27 mouse cellular contexts compared by ENCODE assay signal in genomic region chr7:45449974-45450373, GRCm38 (mm10). TPM values are rescaled to one million over a fixed set of nuclear protein-coding genes. Genes with fewer than 3 reads are reported as not detected.
DNase-seq lines count a peak whose midpoint lies in the region; ATAC-seq and TF ChIP-seq lines count a peak whose summit lies in the region.
"Had no signal": no experiment of that assay in that cellular context is flagged by ENCODE, and none has a peak within 500 bp of the region (broad histone marks: within the 10 kb centered on the region; RNA-seq: fewer than 3 reads in every experiment).

No protein-coding gene starts in this region.

- no peak overlapping the region for H3K4me3 ChIP-seq in heart, embryonic 12.5 days
- H3K4me3 ChIP-seq in midbrain, embryonic 11.5 days (ENCODE audit: low read depth, low read length) = no peak overlapping the region
- H3K4me3 ChIP-seq in midbrain, embryonic 15.5 days = no peak overlapping the region
- H3K4me3 ChIP-seq in ES-Bruce4 (ENCODE audit: low read depth, low read length) = no peak overlapping the region
- H3K4me3 ChIP-seq in ES-E14 (ENCODE audit: insufficient read depth in 1 of 2, low read depth in 1 of 2, low read length in 2 of 2, poor library complexity in 1 of 2, severe bottlenecking in 1 of 2) = no peak overlapping the region

- TF ChIP-seq CTCF in ES-Bruce4 (IDR thresholded peaks at IDR 0.05; ENCODE audit: low read depth, low read length) = no peak

- WGBS in heart, embryonic 12.5 days = 96% methylated on average over 1 of the region's 1 CpGs
- WGBS in midbrain, embryonic 11.5 days = 100% methylated on average over 1 of the region's 1 CpGs
- 88% methylated on average over 1 of the region's 1 CpGs for WGBS in midbrain, embryonic 15.5 days

- TF ChIP-seq EP300 in ES-Bruce4 (IDR thresholded peaks at IDR 0.05; ENCODE audit: insufficient read depth, low read depth, low read length) = no peak

- no peak for TF ChIP-seq POLR2A in ES-Bruce4 (IDR thresholded peaks at IDR 0.05; ENCODE audit: insufficient read depth, low read length)

- no peak overlapping the region for H3K9ac ChIP-seq in heart, embryonic 12.5 days
- H3K9ac ChIP-seq in midbrain, embryonic 11.5 days (ENCODE audit: low read length) = no peak overlapping the region
- H3K9ac ChIP-seq in midbrain, embryonic 15.5 days = no peak overlapping the region
- 0 out of 2 replicates have a peak overlapping the region, but pooled peaks have one; percentile 9 for H3K9ac ChIP-seq in ES-Bruce4 (ENCODE audit: low read depth, poor library complexity, severe bottlenecking)
- H3K9ac ChIP-seq in ES-E14 (ENCODE audit: insufficient read depth, low read depth, low read length, poor library complexity, severe bottlenecking) = no peak overlapping the region

- H3K27me3 ChIP-seq in heart, embryonic 12.5 days (replicated peaks) = no peaks in the 10 kb centered on the region
- H3K27me3 ChIP-seq in midbrain, embryonic 11.5 days (ENCODE audit: control insufficient read depth, insufficient read depth, low read length) = no peaks in the 10 kb centered on the region
- no peaks in the 10 kb centered on the region for H3K27me3 ChIP-seq in midbrain, embryonic 15.5 days (replicated peaks)
- no peaks in the 10 kb centered on the region for H3K27me3 ChIP-seq in ES-Bruce4 (ENCODE audit: control insufficient read depth, insufficient read depth, low read length, poor library complexity, severe bottlenecking)
- H3K27me3 ChIP-seq: CH12.LX, Patski had no signal

- H3K9me3 ChIP-seq in heart, embryonic 12.5 days (replicated peaks) = no peaks in the 10 kb centered on the region
- H3K9me3 ChIP-seq in midbrain, embryonic 11.5 days (ENCODE audit: control insufficient read depth, low read length) = no peaks in the 10 kb centered on the region
- no peaks in the 10 kb centered on the region for H3K9me3 ChIP-seq in midbrain, embryonic 15.5 days
- H3K9me3 ChIP-seq in ES-Bruce4 (replicated peaks; ENCODE audit: control insufficient read depth, insufficient read depth, low read length, poor library complexity, severe bottlenecking) = no peaks in the 10 kb centered on the region
- no peaks in the 10 kb centered on the region for H3K9me3 ChIP-seq in ES-E14 (ENCODE audit: control insufficient read depth, insufficient read depth, low read depth, low read length)
- H3K9me3 ChIP-seq: G1E had no signal

- peak; percentile 83 for DNase-seq in heart, adult 11 months
- peak; percentile 77 for DNase-seq in midbrain, embryonic 11.5 days (ENCODE audit: low spot score, missing footprints)
- DNase-seq in ES-E14 (ENCODE audit: low read depth, low spot score) = no peak
- no peak for DNase-seq in testis, postnatal 14 days (ENCODE audit: low spot score)
- no peak for DNase-seq in urinary bladder, postnatal 36 days (ENCODE audit: low spot score in 2 of 2)
- DNase-seq: adrenal gland, adult 2 months; adrenal gland, adult 8-10 months; adrenal gland, postnatal 10 days; adrenal gland, postnatal 14 days; adrenal gland, postnatal 25 days; adrenal gland, postnatal 36 days; B cell, adult 2 months; cerebellum, adult 11 months; cerebellum, adult 11-12 months; cerebellum, adult 18-20 months; cerebellum, adult 2 months had no signal

- no peak overlapping the region for H3K4me2 ChIP-seq in heart, embryonic 12.5 days
- H3K4me2 ChIP-seq in midbrain, embryonic 11.5 days = no peak overlapping the region
- H3K4me2 ChIP-seq in midbrain, embryonic 15.5 days = no peak overlapping the region

- no peak for ATAC-seq in heart, embryonic 12.5 days (ENCODE audit: insufficient number of reproducible peaks, low FRiP score)
- no peak for ATAC-seq in midbrain, embryonic 11.5 days (ENCODE audit: low FRiP score)
- ATAC-seq in midbrain, embryonic 15.5 days (replicated peaks) = no peak
- ATAC-seq: activated CD4-positive, CD25-positive, alpha-beta regulatory T cell, adult 4 months; CD4-positive, CD25-positive, alpha-beta regulatory T cell, adult 4 months; Patski had no signal

- H3K4me1 ChIP-seq in heart, embryonic 12.5 days (replicated peaks) = peaks cover 12% of the 10 kb centered on the region
- H3K4me1 ChIP-seq in midbrain, embryonic 11.5 days (ENCODE audit: control insufficient read depth, insufficient read depth, low read length) = no peaks in the 10 kb centered on the region
- H3K4me1 ChIP-seq in midbrain, embryonic 15.5 days = no peaks in the 10 kb centered on the region
- H3K4me1 ChIP-seq in ES-Bruce4 (ENCODE audit: control insufficient read depth, insufficient read depth, low read length) (peaks cover 3% of the 10 kb centered on the region), ES-E14 (ENCODE audit: control insufficient read depth in 2 of 2, insufficient read depth in 2 of 2, low read length in 2 of 2, poor library complexity in 1 of 2) (peaks cover 1 to 20% of the 10 kb centered on the region in 2 experiments; a peak in 1 of 4 replicates)

- H3K36me3 ChIP-seq in heart, embryonic 12.5 days = peaks cover 77% of the 10 kb centered on the region
- H3K36me3 ChIP-seq in midbrain, embryonic 11.5 days (ENCODE audit: control insufficient read depth, insufficient read depth, low read length) = peaks cover 4% of the 10 kb centered on the region
- peaks cover 7% of the 10 kb centered on the region for H3K36me3 ChIP-seq in midbrain, embryonic 15.5 days (replicated peaks)
- H3K36me3 ChIP-seq in ES-Bruce4 (ENCODE audit: control insufficient read depth, insufficient read depth, low read length, poor library complexity, severe bottlenecking) = 0 out of 2 replicates have a peak, but pooled peaks cover 5% of the 10 kb centered on the region
- H3K36me3 ChIP-seq in ES-E14 (ENCODE audit: control insufficient read depth, insufficient read depth, low read length, poor library complexity, severe bottlenecking) = peaks cover 11% of the 10 kb centered on the region; the same call in 1 of the 2 replicates

- in situ Hi-C loops in ES-E14 (cut with MboI; ENCODE audit: low sequenced_read_pairs in 2 of 2, unreplicated experiment in 2 of 2) = no loop called here

- H3K27ac ChIP-seq in heart, embryonic 12.5 days (ENCODE audit: poor library complexity, severe bottlenecking) = no peak overlapping the region
- no peak overlapping the region for H3K27ac ChIP-seq in midbrain, embryonic 11.5 days (ENCODE audit: low read depth, low read length)
- H3K27ac ChIP-seq in midbrain, embryonic 15.5 days = no peak overlapping the region
- peak overlapping the region; percentile 79 for H3K27ac ChIP-seq in ES-Bruce4 (ENCODE audit: insufficient read depth, low read length)
- peak overlapping the region; percentile 43; the same call in 1 of the 2 replicates for H3K27ac ChIP-seq in ES-E14 (ENCODE audit: insufficient read depth, low read depth, low read length, poor library complexity, severe bottlenecking)

TF ChIP-seq in ES-E14, 5 proteins besides CTCF, POLR2A, EP300 and RAD21:
- TF ChIP-seq MAFK (IDR thresholded peaks at IDR 0.05; ENCODE audit: insufficient read depth, low read depth, low read length) (no peak), ZNF384 (IDR thresholded peaks at IDR 0.05; ENCODE audit: low read depth, low read length) (no peak), CHD2 (IDR thresholded peaks at IDR 0.05; ENCODE audit: low read depth, low read length) (no peak)
TF ChIP-seq in ES-E14: peak in this region for 0.

RNA-seq across cellular contexts. Expression of gene Ftl1, which starts 9.7 kb away (rescaled TPM):
- polyA plus RNA-seq in heart, embryonic 12.5 days (2016; fragmentation: Nextera tagmentation; extraction: Ambion mirVana) = 4,047 and 4,171 TPM in 2 replicates
- polyA plus RNA-seq in midbrain, embryonic 11.5 days (2014; fragmentation: Nextera tagmentation; extraction: Ambion mirVana) = 5,242 and 5,528 TPM in 2 replicates
- polyA plus RNA-seq in midbrain, embryonic 15.5 days (2015; fragmentation: Nextera tagmentation; extraction: Ambion mirVana) = 6,021 and 6,209 TPM in 2 replicates
- 5,956 and 6,533 TPM in 2 replicates for polyA plus RNA-seq in ES-Bruce4 (2011; ENCODE audit: insufficient read depth, insufficient read length, low read depth, missing spikeins)
- 398 and 408 TPM in 2 replicates for total RNA-seq in ES-E14 (2012; rRNA removed)

RNA-seq across cellular contexts. Expression of gene Ruvbl2, which starts 12.1 kb away (rescaled TPM):
- 80.7 TPM in 2 replicates for polyA plus RNA-seq in heart, embryonic 12.5 days (2016; fragmentation: Nextera tagmentation; extraction: Ambion mirVana)
- polyA plus RNA-seq in midbrain, embryonic 11.5 days (2014; fragmentation: Nextera tagmentation; extraction: Ambion mirVana) = 168 and 171 TPM in 2 replicates
- polyA plus RNA-seq in midbrain, embryonic 15.5 days (2015; fragmentation: Nextera tagmentation; extraction: Ambion mirVana) = 107 and 117 TPM in 2 replicates
- polyA plus RNA-seq in ES-Bruce4 (2011; ENCODE audit: insufficient read depth, insufficient read length, low read depth, missing spikeins) = 263 and 267 TPM in 2 replicates
- 228 and 281 TPM in 2 replicates for total RNA-seq in ES-E14 (2012; rRNA removed)

RNA-seq across cellular contexts. Expression of gene Gys1, which starts 15.3 kb away (rescaled TPM):
- polyA plus RNA-seq in heart, embryonic 12.5 days (2016; fragmentation: Nextera tagmentation; extraction: Ambion mirVana) = 115 and 121 TPM in 2 replicates
- 26.5 and 26.8 TPM in 2 replicates for polyA plus RNA-seq in midbrain, embryonic 11.5 days (2014; fragmentation: Nextera tagmentation; extraction: Ambion mirVana)
- polyA plus RNA-seq in midbrain, embryonic 15.5 days (2015; fragmentation: Nextera tagmentation; extraction: Ambion mirVana) = 21.0 and 22.7 TPM in 2 replicates
- polyA plus RNA-seq in ES-Bruce4 (2011; ENCODE audit: insufficient read depth, insufficient read length, low read depth, missing spikeins) = 24.4 and 26.7 TPM in 2 replicates
- total RNA-seq in ES-E14 (2012; rRNA removed) = 26.1 and 26.8 TPM in 2 replicates

RNA-seq across cellular contexts. Expression of gene Bax, which starts 16.7 kb away (rescaled TPM):
- 139 and 151 TPM in 2 replicates for polyA plus RNA-seq in heart, embryonic 12.5 days (2016; fragmentation: Nextera tagmentation; extraction: Ambion mirVana)
- 169 and 201 TPM in 2 replicates for polyA plus RNA-seq in midbrain, embryonic 11.5 days (2014; fragmentation: Nextera tagmentation; extraction: Ambion mirVana)
- polyA plus RNA-seq in midbrain, embryonic 15.5 days (2015; fragmentation: Nextera tagmentation; extraction: Ambion mirVana) = 257 and 261 TPM in 2 replicates
- 250 and 287 TPM in 2 replicates for polyA plus RNA-seq in ES-Bruce4 (2011; ENCODE audit: insufficient read depth, insufficient read length, low read depth, missing spikeins)
- 388 and 591 TPM in 2 replicates for total RNA-seq in ES-E14 (2012; rRNA removed)

RNA-seq across cellular contexts. Expression of gene Lhb, which starts 29.4 kb away (rescaled TPM):
- not detected in 2 replicates for polyA plus RNA-seq in heart, embryonic 12.5 days (2016; fragmentation: Nextera tagmentation; extraction: Ambion mirVana)
- polyA plus RNA-seq in midbrain, embryonic 11.5 days (2014; fragmentation: Nextera tagmentation; extraction: Ambion mirVana) = not detected in 2 replicates
- polyA plus RNA-seq in midbrain, embryonic 15.5 days (2015; fragmentation: Nextera tagmentation; extraction: Ambion mirVana) = 0.45 and 0.63 TPM in 2 replicates
- not detected in 2 replicates for polyA plus RNA-seq in ES-Bruce4 (2011; ENCODE audit: insufficient read depth, insufficient read length, low read depth, missing spikeins)
- 0.37 TPM in 1 of 2 replicates, not detected in the other for total RNA-seq in ES-E14 (2012; rRNA removed)
- total RNA-seq: adrenal gland, adult 18-20 months; adrenal gland, adult 2 months; adrenal gland, adult 8-10 months; adrenal gland, postnatal 10 days; adrenal gland, postnatal 14 days; adrenal gland, postnatal 25 days; adrenal gland, postnatal 36 days; adrenal gland, postnatal 4 days; CH12.LX; G1E had no signal
- polyA plus RNA-seq: activated CD4-positive, CD25-positive, alpha-beta regulatory T cell, adult 4 months; adrenal gland, adult 2 months; C2C12; CD4-positive, CD25-positive, alpha-beta regulatory T cell, adult 4 months; G1E had no signal

Comparison
In these comparisons a context has a peak if more than half of its experiments do, and no peak if none do; other contexts are left out.
1. DNase-seq: peak in heart, adult 11 months (single experiment) and midbrain, embryonic 11.5 days (single experiment); none in ES-E14 (single experiment), testis, postnatal 14 days (single experiment) and urinary bladder, postnatal 36 days (0 of 2).
2. H3K27ac ChIP-seq: peak in ES-Bruce4 (single experiment) and ES-E14 (single experiment); none in heart, embryonic 12.5 days (single experiment), midbrain, embryonic 11.5 days (single experiment) and midbrain, embryonic 15.5 days (single experiment).